11 mouse cellular contexts compared by ENCODE assay signal in genomic region chr2:58550488-58550887, GRCm38 (mm10). TPM values are rescaled to one million over a fixed set of nuclear protein-coding genes. Genes with fewer than 3 reads are reported as not detected.
A peak's percentile ranks its signal among the peaks of the same experiment; 100 is the strongest.
DNase-seq lines count a peak whose midpoint lies in the region; ATAC-seq and TF ChIP-seq lines count a peak whose summit lies in the region.
"Had no signal": no experiment of that assay in that cellular context is flagged by ENCODE, and none has a peak within 500 bp of the region (broad histone marks: within the 10 kb centered on the region; RNA-seq: fewer than 3 reads in every experiment).

No protein-coding gene starts in this region.

- H3K9me3 ChIP-seq in heart, embryonic 15.5 days (replicated peaks): no peaks in the 10 kb centered on the region
- no peaks in the 10 kb centered on the region for H3K9me3 ChIP-seq in stomach, embryonic 16.5 days (replicated peaks; ENCODE audit: control insufficient read depth, low read length)
- H3K9me3 ChIP-seq in stomach, postnatal 0 days (ENCODE audit: control insufficient read depth, low read length): no peaks in the 10 kb centered on the region
- no peaks in the 10 kb centered on the region for H3K9me3 ChIP-seq in hindbrain, embryonic 16.5 days (ENCODE audit: control insufficient read depth, low read length)
- H3K9me3 ChIP-seq: stomach, embryonic 15.5 days had no signal

- no peak for TF ChIP-seq EP300 in stomach, postnatal 0 days (optimal IDR thresholded peaks at IDR 0.05)

- H3K4me3 ChIP-seq in heart, embryonic 15.5 days: no peak overlapping the region
- no peak overlapping the region for H3K4me3 ChIP-seq in stomach, embryonic 16.5 days (replicated peaks; ENCODE audit: low read length)
- no peak overlapping the region for H3K4me3 ChIP-seq in stomach, postnatal 0 days (ENCODE audit: low read depth, low read length)
- no peak overlapping the region for H3K4me3 ChIP-seq in hindbrain, embryonic 16.5 days (ENCODE audit: low read length)
- H3K4me3 ChIP-seq: megakaryocyte, embryonic 14.5 days; stomach, embryonic 15.5 days had no signal

- peaks cover 58% of the 10 kb centered on the region for H3K4me1 ChIP-seq in heart, embryonic 15.5 days (replicated peaks)
- peaks cover 38% of the 10 kb centered on the region for H3K4me1 ChIP-seq in stomach, embryonic 16.5 days (ENCODE audit: control insufficient read depth, insufficient read depth, low read length)
- H3K4me1 ChIP-seq in stomach, postnatal 0 days (replicated peaks; ENCODE audit: control insufficient read depth, insufficient read depth): no peaks in the 10 kb centered on the region; the same call in 1 of the 2 replicates
- peaks cover 6% of the 10 kb centered on the region for H3K4me1 ChIP-seq in hindbrain, embryonic 16.5 days (ENCODE audit: control insufficient read depth, insufficient read depth, low read depth, low read length)
- H3K4me1 ChIP-seq: megakaryocyte, embryonic 14.5 days had no signal

- H3K27me3 ChIP-seq in heart, embryonic 15.5 days: no peaks in the 10 kb centered on the region
- no peaks in the 10 kb centered on the region for H3K27me3 ChIP-seq in stomach, embryonic 16.5 days (ENCODE audit: control insufficient read depth, insufficient read depth, low read length)
- no peaks in the 10 kb centered on the region for H3K27me3 ChIP-seq in stomach, postnatal 0 days (ENCODE audit: control insufficient read depth, insufficient read depth, low read length)
- H3K27me3 ChIP-seq in hindbrain, embryonic 16.5 days (replicated peaks; ENCODE audit: control insufficient read depth, insufficient read depth, low read length): no peaks in the 10 kb centered on the region
- H3K27me3 ChIP-seq: megakaryocyte, embryonic 14.5 days; stomach, embryonic 15.5 days had no signal

- H3K4me2 ChIP-seq in heart, embryonic 15.5 days: peak overlapping the region; percentile 34; the same call in 1 of the 2 replicates
- H3K4me2 ChIP-seq in stomach, embryonic 16.5 days (ENCODE audit: low read depth, low read length): no peak overlapping the region
- no peak overlapping the region for H3K4me2 ChIP-seq in stomach, postnatal 0 days (replicated peaks; ENCODE audit: low read depth)
- no peak overlapping the region for H3K4me2 ChIP-seq in hindbrain, embryonic 16.5 days (ENCODE audit: low read length)
- H3K4me2 ChIP-seq: stomach, embryonic 15.5 days had no signal

- H3K36me3 ChIP-seq in heart, embryonic 15.5 days: no peaks in the 10 kb centered on the region
- H3K36me3 ChIP-seq in stomach, embryonic 16.5 days (ENCODE audit: control insufficient read depth, insufficient read depth, low read length): no peaks in the 10 kb centered on the region
- no peaks in the 10 kb centered on the region for H3K36me3 ChIP-seq in stomach, postnatal 0 days (ENCODE audit: control insufficient read depth, insufficient read depth, low read length)
- H3K36me3 ChIP-seq in hindbrain, embryonic 16.5 days (ENCODE audit: control insufficient read depth, insufficient read depth, low read length): no peaks in the 10 kb centered on the region
- H3K36me3 ChIP-seq: stomach, embryonic 15.5 days had no signal

- no peak; the same call in 1 of the 2 replicates for ATAC-seq in heart, embryonic 15.5 days (replicated peaks; ENCODE audit: insufficient number of reproducible peaks, insufficient read depth, low FRiP score, low read depth)
- ATAC-seq in stomach, embryonic 16.5 days (ENCODE audit: insufficient read depth, low FRiP score): peak; percentile 47; the same call in 1 of the 2 replicates
- ATAC-seq in stomach, postnatal 0 days (ENCODE audit: low FRiP score, low TSS enrichment): no peak
- ATAC-seq in hindbrain, embryonic 16.5 days: peak; percentile 54

- WGBS in heart, embryonic 15.5 days: 25% methylated on average over 9 of the region's 9 CpGs
- 48% methylated on average over 9 of the region's 9 CpGs for WGBS in stomach, embryonic 16.5 days
- 53% methylated on average over 9 of the region's 9 CpGs for WGBS in stomach, postnatal 0 days
- WGBS in hindbrain, embryonic 16.5 days: 37% methylated on average over 9 of the region's 9 CpGs

- intact Hi-C loops in heart, postnatal 10 days (cut with DNase I): no loop called here

- H3K27ac ChIP-seq in heart, embryonic 15.5 days: 0 out of 2 replicates have a peak overlapping the region, but pooled peaks have one; percentile 33
- no peak overlapping the region for H3K27ac ChIP-seq in stomach, embryonic 16.5 days (ENCODE audit: low read length)
- H3K27ac ChIP-seq in stomach, postnatal 0 days (replicated peaks): no peak overlapping the region
- no peak overlapping the region for H3K27ac ChIP-seq in hindbrain, embryonic 16.5 days (ENCODE audit: low read depth, low read length)
- H3K27ac ChIP-seq: stomach, embryonic 15.5 days had no signal

- no peak for DNase-seq in heart, postnatal 10 days
- DNase-seq in stomach, postnatal 0 days (ENCODE audit: low spot score): no peak
- no peak for DNase-seq in layer of hippocampus, adult 8-10 months (ENCODE audit: low spot score in 2 of 2)
- no peak for DNase-seq in right cerebral cortex, postnatal 10 days (ENCODE audit: low spot score in 2 of 2)
- DNase-seq: adrenal gland, postnatal 14 days; kidney, adult 18-20 months had no signal

- TF ChIP-seq CTCF in stomach, postnatal 0 days (IDR thresholded peaks at IDR 0.05; ENCODE audit: low read depth): no peak

- H3K9ac ChIP-seq in heart, embryonic 15.5 days: no peak overlapping the region
- H3K9ac ChIP-seq in stomach, embryonic 16.5 days (ENCODE audit: low read length): no peak overlapping the region
- no peak overlapping the region for H3K9ac ChIP-seq in stomach, postnatal 0 days (ENCODE audit: low read length)
- H3K9ac ChIP-seq in hindbrain, embryonic 16.5 days (ENCODE audit: low read depth, low read length): no peak overlapping the region
- H3K9ac ChIP-seq: stomach, embryonic 15.5 days had no signal

RNA-seq across cellular contexts. Expression of gene Acvr1, which starts 16.5 kb away (rescaled TPM):
- 8.6 and 8.8 TPM in 2 replicates for polyA plus RNA-seq in heart, embryonic 15.5 days (2015; fragmentation: Nextera tagmentation; extraction: Ambion mirVana)
- total RNA-seq in heart, postnatal 10 days (2021): 10 to 100 TPM; 24.2 to 31.8 TPM
- 5.9 and 6.8 TPM in 2 replicates for polyA plus RNA-seq in stomach, embryonic 16.5 days (2015; fragmentation: Nextera tagmentation; extraction: Ambion mirVana)
- polyA plus RNA-seq in stomach, postnatal 0 days (2015; fragmentation: Nextera tagmentation; extraction: Ambion mirVana): 5.0 and 5.1 TPM in 2 replicates
- 4.6 and 5.1 TPM in 2 replicates for polyA plus RNA-seq in hindbrain, embryonic 16.5 days (2015; fragmentation: Nextera tagmentation; extraction: Ambion mirVana)
- 10 to 100 TPM; 43.1 to 45.5 (median 44.5) TPM for total RNA-seq in layer of hippocampus, adult 8-10 months (2022)

RNA-seq across cellular contexts. Expression of gene Upp2, which starts 16.6 kb away (rescaled TPM):
- 5.2 and 7.5 TPM in 2 replicates for polyA plus RNA-seq in heart, embryonic 15.5 days (2015; fragmentation: Nextera tagmentation; extraction: Ambion mirVana)
- 1 to 10 TPM; 1.8 to 2.6 TPM for total RNA-seq in heart, postnatal 10 days (2021)
- 5.5 and 6.8 TPM in 2 replicates for polyA plus RNA-seq in stomach, embryonic 16.5 days (2015; fragmentation: Nextera tagmentation; extraction: Ambion mirVana)
- 5.2 and 6.1 TPM in 2 replicates for polyA plus RNA-seq in stomach, postnatal 0 days (2015; fragmentation: Nextera tagmentation; extraction: Ambion mirVana)
- 14.6 and 15.1 TPM in 2 replicates for polyA plus RNA-seq in hindbrain, embryonic 16.5 days (2015; fragmentation: Nextera tagmentation; extraction: Ambion mirVana)
- total RNA-seq in layer of hippocampus, adult 8-10 months (2022): 10 to 100 TPM; 30.7 to 36.8 (median 32.4) TPM

Comparison
In these comparisons a context has a peak if more than half of its experiments do, and no peak if none do; other contexts are left out.
1. ATAC-seq: peak in stomach, embryonic 16.5 days (single experiment) and hindbrain, embryonic 16.5 days (single experiment); none in heart, embryonic 15.5 days (single experiment) and stomach, postnatal 0 days (single experiment).